Mouse (Mus musculus) intestine, postnatal 0 days (tissue): ENCODE data around the gene Kif4. TPM values are rescaled to one million over a fixed set of nuclear protein-coding genes. Genes with fewer than 3 reads are reported as not detected.

ENCODE experiments used
- ATAC-seq: fragments of 200-750 bp; cut with Nextera tagmentation; 2 replicates; pipeline ENCODE4 v1.8.0; 2017; ENCODE audit warnings: mild to moderate bottlenecking, moderate TSS enrichment, moderate library complexity
- H3K27ac ChIP-seq: fragments of 300-500 bp; sonication (generic); 2 replicates; pipeline ENCODE4 v1.5.1; 2014; ENCODE audit warnings: mild to moderate bottlenecking, low read depth, low read length, moderate library complexity
- H3K27me3 ChIP-seq: fragments of 300-500 bp; sonication (generic); replicated peaks from 2 replicates; pipeline ENCODE4 v1.6.1; 2014; ENCODE audit warnings: low read length, mixed read lengths; ENCODE audit not compliant: control insufficient read depth, insufficient read depth
- H3K36me3 ChIP-seq: fragments of 300-500 bp; sonication (generic); 2 replicates; pipeline ENCODE4 v1.6.1; 2014; ENCODE audit warnings: mild to moderate bottlenecking, moderate library complexity; ENCODE audit not compliant: control insufficient read depth, insufficient read depth
- H3K4me1 ChIP-seq: fragments of 300-500 bp; sonication (generic); replicated peaks from 2 replicates; pipeline ENCODE4 v1.6.1; 2014; ENCODE audit warnings: antibody characterized with exemption, low read length, mixed read lengths; ENCODE audit not compliant: control insufficient read depth, insufficient read depth
- H3K4me2 ChIP-seq: fragments of 300-500 bp; sonication (generic); replicated peaks from 2 replicates; pipeline ENCODE4 v1.6.1; 2014; ENCODE audit warnings: low read depth, mild to moderate bottlenecking, moderate library complexity
- H3K4me3 ChIP-seq: fragments of 300-500 bp; sonication (generic); 2 replicates; pipeline ENCODE4 v1.5.1; 2014; ENCODE audit warnings: low read depth, low read length
- H3K9ac ChIP-seq: fragments of 300-500 bp; sonication (generic); 2 replicates; pipeline ENCODE4 v1.6.1; 2014; ENCODE audit warnings: mild to moderate bottlenecking, low read depth, low read length
- H3K9me3 ChIP-seq: fragments of 300-500 bp; sonication (generic); 2 replicates; pipeline ENCODE4 v1.6.1; 2016; ENCODE audit warnings: mixed run types; ENCODE audit not compliant: control insufficient read depth
- CTCF ChIP-seq: sonication (generic); IDR thresholded peaks from 2 replicates; pipeline ENCODE4 v1.5.1; 2016; ENCODE audit warnings: low read depth, mild to moderate bottlenecking, control low read depth, antibody characterized with exemption, moderate library complexity
- WGBS: fragments of 180-500 bp; shearing (Covaris S2); extraction: QIAGEN DNeasy Blood & Tissue Kit; methylation state at CpG from one replicate; pipeline ENCODE4 v1.1.7; 2014; 5-methylcytosine and 5-hydroxymethylcytosine counted together
- polyA plus RNA-seq: library from polyadenylated mRNA; unstranded; fragments of >200 nt; fragmentation: Nextera tagmentation; extraction: Ambion mirVana; gene quantifications from 2 replicates; pipeline ENCODE4 v1.2.1, GENCODE M21; 2015

Kif4 gene
- polyA plus RNA-seq, 1 experiment from 2014 or later = 4.0 TPM

- TF ChIP-seq CTCF = peak; percentile 78
- 0 out of 2 replicates have a peak, but pooled peaks have one; percentile 39 for ATAC-seq
Observed at GRCm38 (mm10) chrX:100738918-100739317, 113.4 kb downstream of the Kif4 start.

GRCm38 (mm10) chrX:100739443-100739842, 113.9 kb downstream of the Kif4 start:
- Histone ChIP-seq H3K27ac (no peak overlapping the region), H3K4me3 (peak overlapping the region; percentile 22), H3K36me3 (no peaks in the 10 kb centered on the region), H3K9me3 (0 out of 2 replicates have a peak, but pooled peaks cover 4% of the 10 kb centered on the region), H3K4me1 (no peaks in the 10 kb centered on the region), H3K27me3 (no peaks in the 10 kb centered on the region), H3K4me2 (peak overlapping the region; percentile 60), H3K9ac (no peak overlapping the region)
- no peak for TF ChIP-seq CTCF
- ATAC-seq = no peak
- WGBS = 25% methylated on average over 10 of the region's 10 CpGs

More at GRCm38 (mm10) chrX:100738918-100739317, 113.4 kb downstream of the Kif4 start:
- no peaks in the 10 kb centered on the region for H3K36me3 ChIP-seq
- H3K4me2 ChIP-seq = peak overlapping the region; percentile 60
- H3K27ac ChIP-seq = no peak overlapping the region
- peak overlapping the region; percentile 22; the same call in 1 of the 2 replicates for H3K4me3 ChIP-seq
- H3K27me3 ChIP-seq = no peaks in the 10 kb centered on the region
- no peak overlapping the region for H3K9ac ChIP-seq
- 20% methylated on average over 14 of the region's 14 CpGs for WGBS
- H3K4me1 ChIP-seq = no peaks in the 10 kb centered on the region
- 0 out of 2 replicates have a peak, but pooled peaks cover 4% of the 10 kb centered on the region for H3K9me3 ChIP-seq

GRCm38 (mm10) chrX:100740785-100741184, 115.2 kb downstream of the Kif4 start:
- ATAC-seq = no peak
- Histone ChIP-seq H3K9ac (no peak overlapping the region), H3K4me1 (no peaks in the 10 kb centered on the region), H3K4me2 (no peak overlapping the region), H3K9me3 (0 out of 2 replicates have a peak, but pooled peaks cover 4% of the 10 kb centered on the region), H3K36me3 (no peaks in the 10 kb centered on the region), H3K27ac (no peak overlapping the region), H3K4me3 (no peak overlapping the region), H3K27me3 (no peaks in the 10 kb centered on the region)
- TF ChIP-seq CTCF = no peak
- 57% methylated on average over 6 of the region's 6 CpGs for WGBS

- Histone ChIP-seq H3K4me3 (no peak overlapping the region), H3K4me1 (no peaks in the 10 kb centered on the region), H3K9ac (no peak overlapping the region), H3K27ac (no peak overlapping the region), H3K36me3 (no peaks in the 10 kb centered on the region), H3K9me3 (0 out of 2 replicates have a peak, but pooled peaks cover 4% of the 10 kb centered on the region), H3K27me3 (no peaks in the 10 kb centered on the region), H3K4me2 (no peak overlapping the region)
- no peak for ATAC-seq
- 12% methylated on average over 10 of the region's 10 CpGs for WGBS
- TF ChIP-seq CTCF = peak; percentile 68
Observed at GRCm38 (mm10) chrX:100741940-100742339, 116.4 kb downstream of the Kif4 start.

DNA sequence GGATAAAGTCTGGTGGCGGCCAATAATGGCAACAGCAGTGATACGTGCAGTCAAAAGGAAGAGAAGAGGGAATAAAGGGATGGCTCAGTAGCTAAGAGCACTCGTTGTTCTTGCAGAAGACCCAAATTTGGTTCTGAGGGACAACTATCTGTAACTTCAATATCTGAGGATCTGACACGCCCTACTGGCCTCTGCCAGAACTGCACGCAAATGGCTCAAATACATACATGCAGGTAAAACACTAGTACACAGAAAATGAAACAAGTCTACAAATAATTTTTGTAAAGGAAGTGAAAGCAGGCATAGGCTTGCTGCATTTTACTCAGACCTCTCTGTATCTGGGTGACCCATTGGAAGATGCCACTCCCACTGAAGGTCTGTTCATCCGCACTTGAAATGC, 140.3 kb downstream of the Kif4 start:
- H3K27ac ChIP-seq = no peak overlapping the region
- no peak overlapping the region for H3K4me2 ChIP-seq
- H3K9ac ChIP-seq = no peak overlapping the region
- TF ChIP-seq CTCF = peak; percentile 44
- H3K9me3 ChIP-seq = no peaks in the 10 kb centered on the region
- H3K4me1 ChIP-seq = no peaks in the 10 kb centered on the region
- no peaks in the 10 kb centered on the region for H3K36me3 ChIP-seq
- no peak for ATAC-seq
- 0 out of 2 replicates have a peak, but pooled peaks cover 3% of the 10 kb centered on the region for H3K27me3 ChIP-seq
- 79% methylated on average over 6 of the region's 6 CpGs for WGBS
- H3K4me3 ChIP-seq = no peak overlapping the region

DNA sequence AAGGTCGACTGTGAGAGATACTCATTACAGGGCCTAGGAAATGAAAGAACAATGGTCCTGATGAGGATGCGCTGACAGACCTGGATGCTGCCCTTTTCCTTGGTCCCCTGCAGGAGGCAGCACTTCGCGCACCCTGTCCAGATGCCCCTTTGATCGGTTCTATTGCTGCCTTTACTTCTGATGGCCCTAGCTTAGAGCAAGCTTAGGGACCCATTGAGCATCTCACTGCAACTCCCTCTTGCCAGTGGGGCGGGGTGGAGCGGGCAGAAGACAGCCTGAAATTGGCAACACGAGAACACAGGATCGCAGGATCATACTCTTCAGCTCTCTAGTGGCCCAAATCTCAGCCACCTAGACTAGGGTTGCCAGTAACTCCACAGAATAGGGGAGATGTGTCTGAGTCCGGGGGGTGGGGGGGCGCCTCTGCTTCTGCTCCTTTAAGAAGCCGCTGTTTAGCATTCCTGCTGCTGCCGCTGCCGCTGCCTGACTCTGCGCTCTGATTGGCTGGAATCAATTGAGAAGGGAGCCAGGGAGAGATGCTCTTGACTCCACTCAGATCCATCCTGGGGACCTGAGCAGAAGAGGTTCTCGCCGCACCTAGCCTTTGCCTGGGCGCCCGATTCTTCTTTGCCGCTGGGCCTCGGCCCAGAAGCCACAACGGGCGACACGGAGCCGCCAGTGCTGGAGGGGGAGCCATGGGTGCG, 141.8 kb downstream of the Kif4 start, which contains the start of gene Dlg3:
Gene Dlg3 (plus strand): TSS at position 542 of the 704 bp plus-strand sequence.
- Histone ChIP-seq H3K9me3 (no peaks in the 10 kb centered on the region), H3K36me3 (no peaks in the 10 kb centered on the region), H3K27ac (no peak within 1 kb of the TSS), H3K4me3 (peak within 1 kb of the TSS; percentile 26), H3K27me3 (0 out of 2 replicates have a peak, but pooled peaks cover 3% of the 10 kb centered on the region), H3K9ac (no peak within 1 kb of the TSS), H3K4me1 (no peaks in the 10 kb centered on the region), H3K4me2 (peak within 1 kb of the TSS; percentile 57)
- no peak for ATAC-seq
- WGBS = 26% methylated on average over 26 of the region's 26 CpGs
- peak; percentile 63 for TF ChIP-seq CTCF
